ENCODE assay signal across 18 mouse cellular contexts in the genomic region with DNA sequence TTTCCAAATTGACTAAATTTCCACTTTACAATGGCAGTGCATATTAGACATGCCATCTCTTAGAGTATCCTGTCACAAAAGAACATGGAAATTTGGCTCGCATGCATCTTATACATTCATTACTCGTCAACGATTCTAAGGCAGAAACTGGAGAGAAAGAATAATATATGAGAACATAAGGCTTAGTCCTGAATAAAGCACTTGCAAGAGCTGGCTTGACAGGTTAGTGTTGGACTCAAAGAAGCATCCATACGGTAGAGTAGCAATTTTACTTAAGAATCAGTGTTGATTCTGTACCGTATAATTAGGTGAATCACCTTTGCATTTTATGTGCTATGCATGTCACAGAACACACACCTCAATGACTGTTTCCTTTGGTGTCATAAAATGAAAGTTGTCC.
"Had no signal": no experiment of that assay in that cellular context is flagged by ENCODE, and none has a peak within 500 bp of the region (broad histone marks: within the 10 kb centered on the region; RNA-seq: fewer than 3 reads in every experiment).

No protein-coding gene starts in this region.

- ATAC-seq: midbrain, embryonic 15.5 days had no signal

- H3K4me1 ChIP-seq: midbrain, embryonic 10.5 days; midbrain, embryonic 12.5 days; midbrain, embryonic 15.5 days; neural tube, embryonic 13.5 days; neural tube, embryonic 15.5 days had no signal

- H3K9ac ChIP-seq: lung, embryonic 14.5 days; midbrain, embryonic 12.5 days; midbrain, embryonic 15.5 days; neural tube, embryonic 13.5 days; neural tube, embryonic 15.5 days had no signal

- H3K27ac ChIP-seq: midbrain, embryonic 10.5 days; midbrain, embryonic 12.5 days; midbrain, embryonic 15.5 days; neural tube, embryonic 13.5 days; neural tube, embryonic 15.5 days had no signal

- H3K4me3 ChIP-seq: midbrain, embryonic 10.5 days; midbrain, embryonic 12.5 days; midbrain, embryonic 15.5 days; myocyte; neural tube, embryonic 13.5 days; neural tube, embryonic 15.5 days had no signal

- H3K9me3 ChIP-seq: midbrain, embryonic 10.5 days; midbrain, embryonic 12.5 days; midbrain, embryonic 15.5 days; neural tube, embryonic 13.5 days; neural tube, embryonic 15.5 days had no signal

- H3K4me2 ChIP-seq: lung, embryonic 14.5 days; midbrain, embryonic 12.5 days; midbrain, embryonic 15.5 days; neural tube, embryonic 13.5 days; neural tube, embryonic 15.5 days had no signal

- H3K27me3 ChIP-seq: midbrain, embryonic 12.5 days; midbrain, embryonic 15.5 days; neural tube, embryonic 13.5 days; neural tube, embryonic 15.5 days had no signal

- H3K36me3 ChIP-seq: midbrain, embryonic 10.5 days; midbrain, embryonic 12.5 days; midbrain, embryonic 15.5 days; neural tube, embryonic 13.5 days; neural tube, embryonic 15.5 days had no signal

- DNase-seq: lung, adult 18-20 months; lung, embryonic 14.5 days; lung, postnatal 10 days; lung, postnatal 4 days; retina, postnatal 1 day; right cerebral cortex, adult 18-20 months; right cerebral cortex, postnatal 25 days; right cerebral cortex, postnatal 4 days; spleen, adult 18-20 months; thymus, adult 18-20 months; thymus, postnatal 14 days; thymus, postnatal 36 days had no signal
